Mouse (Mus musculus) limb, embryonic 14.5 days (tissue): ENCODE data around the gene Galk1. TPM values are rescaled to one million over a fixed set of nuclear protein-coding genes. Genes with fewer than 3 reads are reported as not detected.
A peak's percentile ranks its signal among the peaks of the same experiment; 100 is the strongest.

ENCODE experiments used
- ATAC-seq: fragments of 200-750 bp; cut with Nextera tagmentation; 2 replicates; pipeline ENCODE4 v1.8.0; 2017; ENCODE audit warnings: low read depth, moderate number of reproducible peaks, moderate TSS enrichment; ENCODE audit not compliant: low FRiP score
- DNase-seq: peaks from one replicate; pipeline ENCODE4 v3.0.0-alpha.2; 2015; ENCODE audit warnings: low spot score
- H3K27ac ChIP-seq: fragments of 300-500 bp; sonication (generic); replicated peaks from 2 replicates; pipeline ENCODE4 v1.5.1; 2014; ENCODE audit warnings: low read depth, mild to moderate bottlenecking, low read length, moderate library complexity, mixed read lengths
- H3K27me3 ChIP-seq: fragments of 300-500 bp; sonication (generic); 2 replicates; pipeline ENCODE4 v1.6.1; 2014; ENCODE audit warnings: low read length, mixed read lengths; ENCODE audit not compliant: control insufficient read depth, insufficient read depth
- H3K36me3 ChIP-seq: fragments of 300-500 bp; sonication (generic); 2 replicates; pipeline ENCODE4 v1.6.1; 2014; ENCODE audit warnings: mild to moderate bottlenecking, low read length, moderate library complexity, mixed read lengths; ENCODE audit not compliant: control insufficient read depth, insufficient read depth
- H3K4me1 ChIP-seq: fragments of 300-500 bp; sonication (generic); 2 replicates; pipeline ENCODE4 v1.6.1; 2014; ENCODE audit warnings: antibody characterized with exemption, low read length, mixed read lengths; ENCODE audit not compliant: control insufficient read depth, insufficient read depth
- H3K4me2 ChIP-seq: fragments of 300-500 bp; sonication (generic); replicated peaks from 2 replicates; pipeline ENCODE4 v1.6.1; 2014; ENCODE audit warnings: low read depth, mild to moderate bottlenecking, low read length, moderate library complexity; ENCODE audit not compliant: severe bottlenecking
- H3K4me3 ChIP-seq: fragments of 300-500 bp; sonication (generic); replicated peaks from 2 replicates; pipeline ENCODE4 v1.5.1; 2014; ENCODE audit warnings: low read length
- H3K9ac ChIP-seq: fragments of 300-500 bp; sonication (generic); 2 replicates; pipeline ENCODE4 v1.6.1; 2014; ENCODE audit warnings: mild to moderate bottlenecking, low read depth, low read length, moderate library complexity; ENCODE audit not compliant: severe bottlenecking
- H3K9me3 ChIP-seq: fragments of 300-500 bp; sonication (generic); 2 replicates; pipeline ENCODE4 v1.6.1; 2016; ENCODE audit warnings: low read length; ENCODE audit not compliant: control insufficient read depth
- POLR2A ChIP-seq: fragments of 200-500 bp; IDR thresholded peaks from 2 replicates; pipeline ENCODE4 v1.8.0; 2012; ENCODE audit warnings: inconsistent platforms, mild to moderate bottlenecking, moderate library complexity, borderline replicate concordance; ENCODE audit not compliant: insufficient read depth, insufficient read length; ENCODE audit errors: extremely low read depth
- WGBS: fragments of 180-500 bp; shearing (Covaris S2); extraction: QIAGEN DNeasy Blood & Tissue Kit; methylation state at CpG from one replicate; pipeline ENCODE4 v1.1.7; 2014; 5-methylcytosine and 5-hydroxymethylcytosine counted together
- polyA plus RNA-seq, 2 experiments: library from polyadenylated mRNA; depleted of rRNA in 1 of 2; stranded (reverse) in 1 of 2; unstranded in 1 of 2; fragments of >200 nt; fragmentation: Nextera tagmentation in 1 of 2; extraction: Ambion mirVana in 1 of 2; gene quantifications; 2 replicates each; pipeline versions ENCODE4 v1.2.1 to v1.2.3; 2012 to 2014

Galk1 gene
- polyA plus RNA-seq, 2 experiments = 115 to 164 TPM

- DNase-seq = no peak
- Histone ChIP-seq H3K27ac (no peak overlapping the region), H3K36me3 (peaks cover 22% of the 10 kb centered on the region), H3K4me2 (no peak overlapping the region), H3K9ac (no peak overlapping the region), H3K4me1 (peaks cover 9% of the 10 kb centered on the region), H3K27me3 (no peaks in the 10 kb centered on the region), H3K4me3 (no peak overlapping the region), H3K9me3 (no peaks in the 10 kb centered on the region)
- TF ChIP-seq POLR2A = no peak
- ATAC-seq = no peak
- 30% methylated on average over 6 of the region's 6 CpGs for WGBS
These were observed 5.6 kb upstream of the Galk1 start for GRCm38 (mm10) chr11:116018106-116018505.

GRCm38 (mm10) chr11:116014821-116015220 lies 2.3 kb upstream of the Galk1 start:
- TF ChIP-seq POLR2A = no peak
- Histone ChIP-seq H3K4me3 (no peak overlapping the region), H3K36me3 (peaks cover 10% of the 10 kb centered on the region), H3K27ac (no peak overlapping the region), H3K4me1 (peaks cover 15% of the 10 kb centered on the region), H3K9me3 (no peaks in the 10 kb centered on the region), H3K4me2 (no peak overlapping the region), H3K9ac (no peak overlapping the region), H3K27me3 (no peaks in the 10 kb centered on the region)
- no peak for DNase-seq
- WGBS = 66% methylated on average over 8 of the region's 8 CpGs
- ATAC-seq = no peak

DNA sequence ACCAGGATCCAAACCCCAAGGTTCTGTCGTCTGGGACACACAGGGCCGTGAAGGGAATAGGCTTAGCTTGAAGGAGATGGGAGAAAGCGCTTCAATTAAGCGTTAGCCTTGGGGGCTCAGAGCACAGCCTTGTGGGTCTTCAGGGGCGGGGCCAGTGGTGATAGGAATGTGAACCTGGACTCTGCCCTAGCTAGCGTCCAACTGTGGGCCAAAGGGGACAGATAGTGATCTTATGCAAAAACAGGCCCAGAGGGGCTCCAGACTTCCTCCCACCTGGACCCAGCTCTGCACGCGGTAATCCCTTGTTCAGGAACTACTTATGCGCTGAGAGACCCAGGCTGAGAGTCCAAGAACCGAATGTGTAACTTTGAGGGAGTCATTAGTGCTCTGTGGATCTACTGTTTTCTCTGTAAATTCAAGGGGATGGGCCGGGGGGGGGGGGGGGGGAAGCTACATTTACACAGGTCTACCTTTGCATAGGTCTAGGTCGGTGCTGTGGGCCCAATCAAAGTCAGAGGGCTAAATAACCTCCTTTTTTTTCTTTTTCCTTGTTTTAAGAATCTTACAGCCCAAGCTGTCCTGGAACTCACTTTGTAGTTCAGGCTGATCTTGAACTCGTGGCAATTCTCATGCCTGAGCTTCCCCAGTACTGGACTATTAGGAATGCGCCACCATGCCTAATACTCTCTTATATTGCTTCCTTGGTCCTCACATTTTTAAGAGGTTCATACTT lies 824 bp downstream of the Galk1 start:
- peak overlapping the region; percentile 96 for H3K27ac ChIP-seq
- peak overlapping the region; percentile 82 for H3K9ac ChIP-seq
- DNase-seq (no peak), ATAC-seq (no peak)
- peaks cover 37% of the 10 kb centered on the region for H3K36me3 ChIP-seq
- 18% methylated on average over 13 of the region's 14 CpGs for WGBS
- no peak for TF ChIP-seq POLR2A
- peak overlapping the region; percentile 72 for H3K4me3 ChIP-seq
- H3K9me3 ChIP-seq = no peaks in the 10 kb centered on the region
- peak overlapping the region; percentile 66 for H3K4me2 ChIP-seq
- peaks cover 15% of the 10 kb centered on the region for H3K4me1 ChIP-seq
- no peaks in the 10 kb centered on the region for H3K27me3 ChIP-seq

GRCm38 (mm10) chr11:116010948-116011347 lies 1.6 kb downstream of the Galk1 start:
- no peak for TF ChIP-seq POLR2A
- no peak overlapping the region for H3K4me2 ChIP-seq
- peaks cover 15% of the 10 kb centered on the region for H3K4me1 ChIP-seq
- no peak for DNase-seq
- no peak overlapping the region for H3K9ac ChIP-seq
- peaks cover 37% of the 10 kb centered on the region for H3K36me3 ChIP-seq
- no peak for ATAC-seq
- H3K27me3 ChIP-seq = no peaks in the 10 kb centered on the region
- no peak overlapping the region for H3K4me3 ChIP-seq
- 86% methylated on average over 5 of the region's 5 CpGs for WGBS
- H3K9me3 ChIP-seq = no peaks in the 10 kb centered on the region
- no peak overlapping the region for H3K27ac ChIP-seq

DNA sequence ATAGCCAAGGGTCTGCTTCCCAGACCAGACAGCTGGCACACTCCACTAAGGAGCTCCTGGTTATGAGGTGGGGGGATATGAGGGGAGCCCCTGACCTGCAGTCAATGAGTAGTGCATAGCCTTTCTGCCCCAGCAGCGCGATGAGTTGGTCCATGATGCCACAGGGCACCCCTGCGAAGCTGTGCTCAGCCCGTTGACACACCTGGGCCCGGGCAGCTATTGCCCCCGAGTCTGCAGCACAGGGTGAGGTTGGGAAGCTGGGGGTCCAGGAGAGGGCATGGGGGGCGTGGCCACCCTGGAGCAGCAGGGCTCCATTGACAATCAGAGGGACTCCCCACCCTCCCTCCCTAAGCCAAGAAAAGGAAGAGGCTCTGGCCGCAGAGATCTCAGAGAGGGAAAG lies 2.4 kb downstream of the Galk1 start:
- 91% methylated on average over 8 of the region's 8 CpGs for WGBS

GRCm38 (mm10) chr11:116009661-116010060 lies 2.9 kb downstream of the Galk1 start:
- Histone ChIP-seq H3K9ac (no peak overlapping the region), H3K4me3 (no peak overlapping the region), H3K4me2 (no peak overlapping the region), H3K27me3 (no peaks in the 10 kb centered on the region), H3K36me3 (peaks cover 37% of the 10 kb centered on the region), H3K9me3 (no peaks in the 10 kb centered on the region), H3K4me1 (peaks cover 23% of the 10 kb centered on the region), H3K27ac (no peak overlapping the region)
- DNase-seq = no peak
- WGBS = 93% methylated on average over 11 of the region's 11 CpGs
- no peak for TF ChIP-seq POLR2A
- no peak for ATAC-seq

More for the DNA sequence above, 2.4 kb downstream of the Galk1 start:
- no peak overlapping the region for H3K4me3 ChIP-seq
- peaks cover 22% of the 10 kb centered on the region for H3K4me1 ChIP-seq
- H3K36me3 ChIP-seq = peaks cover 37% of the 10 kb centered on the region
- H3K27ac ChIP-seq = no peak overlapping the region
- H3K4me2 ChIP-seq = no peak overlapping the region
- DNase-seq = no peak
- H3K27me3 ChIP-seq = no peaks in the 10 kb centered on the region
- TF ChIP-seq POLR2A = no peak
- H3K9me3 ChIP-seq = no peaks in the 10 kb centered on the region
- ATAC-seq = no peak
- no peak overlapping the region for H3K9ac ChIP-seq
